1 mouse cellular context compared by ENCODE assay signal in the genomic region with DNA sequence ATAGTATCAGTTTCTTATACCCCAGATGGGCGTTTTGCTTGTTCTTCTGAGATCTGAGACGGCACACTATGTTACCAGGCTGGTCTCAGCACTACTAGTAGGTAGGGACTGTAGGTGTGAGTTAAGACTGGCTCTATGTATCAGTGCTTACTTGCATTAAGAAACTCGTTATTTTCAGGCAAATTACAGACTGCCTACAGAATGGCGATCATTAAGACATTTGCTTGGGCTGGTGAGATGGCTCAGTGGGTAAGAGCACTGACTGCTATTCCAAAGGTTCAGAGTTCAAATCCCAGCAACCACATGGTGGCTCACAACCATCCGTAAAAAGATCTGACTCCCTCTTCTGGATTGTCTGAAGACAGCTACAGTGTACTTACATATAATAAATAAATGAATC.
TF ChIP-seq lines count a peak whose summit lies in the region.

No protein-coding gene starts in this region.

TF ChIP-seq in CH12.LX, 34 proteins besides CTCF, POLR2A, EP300 and RAD21:
- TF ChIP-seq TBP (conservative IDR thresholded peaks at IDR 0.05; ENCODE audit: low read depth, low read length), result peak; percentile 96
